Comparison of ENCODE assay signal across 17 mouse cellular contexts in genomic region chr1:186019511-186019910, GRCm38 (mm10).
DNase-seq lines count a peak whose midpoint lies in the region; ATAC-seq and TF ChIP-seq lines count a peak whose summit lies in the region.
"Had no signal": no experiment of that assay in that cellular context is flagged by ENCODE, and none has a peak within 500 bp of the region (broad histone marks: within the 10 kb centered on the region; RNA-seq: fewer than 3 reads in every experiment).

No protein-coding gene starts in this region.

- peak; percentile 7 for DNase-seq in forebrain, postnatal 0 days
- DNase-seq in forebrain, embryonic 10.5 days (ENCODE audit: extremely low spot score, low spot score) = no peak
- peak; percentile 24 for DNase-seq in midbrain, embryonic 14.5 days
- DNase-seq in midbrain, postnatal 0 days (ENCODE audit: low spot score) = no peak
- DNase-seq in lung, postnatal 10 days = no peak
- DNase-seq: adrenal gland, adult 2 months; adrenal gland, postnatal 10 days; adrenal gland, postnatal 25 days; cerebellum, adult 11-12 months; cerebellum, adult 2 months; cerebellum, adult 9-10 months; cerebellum, postnatal 10 days; cerebellum, postnatal 25 days had no signal

- no peak overlapping the region for H3K4me2 ChIP-seq in forebrain, postnatal 0 days (ENCODE audit: low read depth)
- no peak overlapping the region for H3K4me2 ChIP-seq in midbrain, embryonic 14.5 days (ENCODE audit: low read length)
- H3K4me2 ChIP-seq in midbrain, postnatal 0 days (ENCODE audit: low read depth, low read length, poor library complexity, severe bottlenecking) = no peak overlapping the region
- H3K4me2 ChIP-seq: embryonic facial prominence, embryonic 12.5 days; forebrain, embryonic 12.5 days had no signal

- no peak for ATAC-seq in forebrain, postnatal 0 days
- ATAC-seq in midbrain, embryonic 14.5 days (ENCODE audit: low FRiP score, low TSS enrichment) = no peak
- no peak for ATAC-seq in midbrain, postnatal 0 days (ENCODE audit: low FRiP score)
- ATAC-seq: forebrain, embryonic 16.5 days had no signal

- H3K4me3 ChIP-seq in forebrain, postnatal 0 days (ENCODE audit: low read depth, low read length) = no peak overlapping the region
- no peak overlapping the region for H3K4me3 ChIP-seq in forebrain, embryonic 10.5 days
- H3K4me3 ChIP-seq in midbrain, embryonic 14.5 days (replicated peaks; ENCODE audit: low read depth, low read length) = no peak overlapping the region
- no peak overlapping the region for H3K4me3 ChIP-seq in midbrain, postnatal 0 days (ENCODE audit: low read depth, low read length)
- H3K4me3 ChIP-seq: embryonic facial prominence, embryonic 10.5 days; embryonic facial prominence, embryonic 12.5 days; forebrain, embryonic 12.5 days had no signal

- H3K36me3 ChIP-seq in forebrain, postnatal 0 days (ENCODE audit: insufficient read depth) = no peaks in the 10 kb centered on the region
- H3K36me3 ChIP-seq in forebrain, embryonic 10.5 days (replicated peaks) = no peaks in the 10 kb centered on the region
- no peaks in the 10 kb centered on the region for H3K36me3 ChIP-seq in midbrain, embryonic 14.5 days (ENCODE audit: control insufficient read depth, insufficient read depth, low read length)
- no peaks in the 10 kb centered on the region for H3K36me3 ChIP-seq in midbrain, postnatal 0 days (ENCODE audit: insufficient read depth, low read length)
- H3K36me3 ChIP-seq: embryonic facial prominence, embryonic 10.5 days; embryonic facial prominence, embryonic 12.5 days; forebrain, embryonic 12.5 days had no signal

- H3K9ac ChIP-seq in forebrain, postnatal 0 days = no peak overlapping the region
- no peak overlapping the region for H3K9ac ChIP-seq in midbrain, embryonic 14.5 days (replicated peaks; ENCODE audit: low read length)
- no peak overlapping the region for H3K9ac ChIP-seq in midbrain, postnatal 0 days (replicated peaks; ENCODE audit: low read length, poor library complexity, severe bottlenecking)
- H3K9ac ChIP-seq: embryonic facial prominence, embryonic 12.5 days; forebrain, embryonic 12.5 days had no signal

- no peaks in the 10 kb centered on the region for H3K9me3 ChIP-seq in forebrain, postnatal 0 days (ENCODE audit: low read length)
- H3K9me3 ChIP-seq in forebrain, embryonic 10.5 days = peaks cover 5% of the 10 kb centered on the region; the same call in 1 of the 2 replicates
- no peaks in the 10 kb centered on the region for H3K9me3 ChIP-seq in midbrain, embryonic 14.5 days (ENCODE audit: control insufficient read depth, low read length)
- no peaks in the 10 kb centered on the region for H3K9me3 ChIP-seq in midbrain, postnatal 0 days (ENCODE audit: low read length)

- H3K4me1 ChIP-seq in forebrain, postnatal 0 days (ENCODE audit: insufficient read depth) = no peaks in the 10 kb centered on the region
- H3K4me1 ChIP-seq in forebrain, embryonic 10.5 days = no peaks in the 10 kb centered on the region
- H3K4me1 ChIP-seq in midbrain, embryonic 14.5 days (ENCODE audit: control insufficient read depth, insufficient read depth, low read length) = no peaks in the 10 kb centered on the region
- H3K4me1 ChIP-seq in midbrain, postnatal 0 days (ENCODE audit: insufficient read depth, low read length) = no peaks in the 10 kb centered on the region
- H3K4me1 ChIP-seq: embryonic facial prominence, embryonic 10.5 days; embryonic facial prominence, embryonic 12.5 days; forebrain, embryonic 12.5 days had no signal

- H3K27me3 ChIP-seq in forebrain, postnatal 0 days (ENCODE audit: insufficient read depth, low read length) = no peaks in the 10 kb centered on the region
- no peaks in the 10 kb centered on the region for H3K27me3 ChIP-seq in forebrain, embryonic 10.5 days (ENCODE audit: poor library complexity, severe bottlenecking)
- no peaks in the 10 kb centered on the region for H3K27me3 ChIP-seq in midbrain, embryonic 14.5 days (ENCODE audit: control insufficient read depth, insufficient read depth, low read length)
- no peaks in the 10 kb centered on the region for H3K27me3 ChIP-seq in midbrain, postnatal 0 days (ENCODE audit: insufficient read depth, low read length)
- H3K27me3 ChIP-seq: embryonic facial prominence, embryonic 12.5 days; forebrain, embryonic 12.5 days had no signal

- no peak for TF ChIP-seq CTCF in forebrain, postnatal 0 days (IDR thresholded peaks at IDR 0.05; ENCODE audit: low read depth)
- TF ChIP-seq CTCF in midbrain, postnatal 0 days (IDR thresholded peaks at IDR 0.05) = no peak

- H3K27ac ChIP-seq in forebrain, postnatal 0 days (ENCODE audit: low read depth, low read length) = no peak overlapping the region
- H3K27ac ChIP-seq in forebrain, embryonic 10.5 days = no peak overlapping the region
- H3K27ac ChIP-seq in midbrain, embryonic 14.5 days (replicated peaks; ENCODE audit: low read depth, low read length) = no peak overlapping the region
- H3K27ac ChIP-seq in midbrain, postnatal 0 days (ENCODE audit: low read depth, low read length) = no peak overlapping the region
- H3K27ac ChIP-seq: embryonic facial prominence, embryonic 10.5 days; embryonic facial prominence, embryonic 12.5 days; forebrain, embryonic 12.5 days had no signal

- 28% methylated on average over 5 of the region's 5 CpGs for WGBS in forebrain, postnatal 0 days
- WGBS in forebrain, embryonic 10.5 days = 89% methylated on average over 5 of the region's 5 CpGs
- 75% methylated on average over 5 of the region's 5 CpGs for WGBS in midbrain, embryonic 14.5 days
- 63% methylated on average over 5 of the region's 5 CpGs for WGBS in midbrain, postnatal 0 days

Comparison
In these comparisons a context has a peak if more than half of its experiments do, and no peak if none do; other contexts are left out.
1. DNase-seq: peak in forebrain, postnatal 0 days (single experiment) and midbrain, embryonic 14.5 days (single experiment); none in forebrain, embryonic 10.5 days (single experiment), midbrain, postnatal 0 days (single experiment) and lung, postnatal 10 days (single experiment).